Mouse (Mus musculus): ENCODE results near the gene Tbcd. TPM values are rescaled to one million over a fixed set of nuclear protein-coding genes. Genes with fewer than 3 reads are reported as not detected.

Tbcd gene
- polyA plus RNA-seq, 1 experiment from 2014 or later = 33.2 TPM

Other genes starting within 250 kb of the Tbcd start
- 12.0 and 12.6 TPM in 2 replicates for gene Hexdc, start 247.5 kb upstream of the Tbcd start, polyA plus RNA-seq (2014; fragmentation: Nextera tagmentation; extraction: Ambion mirVana)
- 28.0 and 34.7 TPM in 2 replicates for gene Ogfod3, start 247.2 kb upstream of the Tbcd start, polyA plus RNA-seq (2014; fragmentation: Nextera tagmentation; extraction: Ambion mirVana)
- gene Cybc1, start 222.6 kb upstream of the Tbcd start, polyA plus RNA-seq (2014; fragmentation: Nextera tagmentation; extraction: Ambion mirVana) = 36.9 and 40.6 TPM in 2 replicates
- gene Narf, start 214.7 kb upstream of the Tbcd start, polyA plus RNA-seq (2014; fragmentation: Nextera tagmentation; extraction: Ambion mirVana) = 43.2 and 53.8 TPM in 2 replicates
- gene Foxk2, start 192.0 kb upstream of the Tbcd start, polyA plus RNA-seq (2014; fragmentation: Nextera tagmentation; extraction: Ambion mirVana) = 9.6 and 11.6 TPM in 2 replicates
- 97.9 and 105 TPM in 2 replicates for gene Wdr45b, start 97.5 kb upstream of the Tbcd start, polyA plus RNA-seq (2014; fragmentation: Nextera tagmentation; extraction: Ambion mirVana)
- 7.2 and 7.3 TPM in 2 replicates for gene Rab40b, start 63.7 kb upstream of the Tbcd start, polyA plus RNA-seq (2014; fragmentation: Nextera tagmentation; extraction: Ambion mirVana)
- gene Fn3krp, start 30.5 kb upstream of the Tbcd start, polyA plus RNA-seq (2014; fragmentation: Nextera tagmentation; extraction: Ambion mirVana) = 7.1 and 8.2 TPM in 2 replicates
- 0.87 and 1.2 TPM in 2 replicates for gene Fn3k, start 17.0 kb upstream of the Tbcd start, polyA plus RNA-seq (2014; fragmentation: Nextera tagmentation; extraction: Ambion mirVana)
- gene Zfp750, start 67.4 kb downstream of the Tbcd start, polyA plus RNA-seq (2014; fragmentation: Nextera tagmentation; extraction: Ambion mirVana) = 8.6 and 8.9 TPM in 2 replicates
- 9.0 and 9.2 TPM in 2 replicates for gene B3gntl1, start 221.2 kb downstream of the Tbcd start, polyA plus RNA-seq (2014; fragmentation: Nextera tagmentation; extraction: Ambion mirVana)
- 24.2 and 27.7 TPM in 2 replicates for gene Metrnl, start 249.6 kb downstream of the Tbcd start, polyA plus RNA-seq (2014; fragmentation: Nextera tagmentation; extraction: Ambion mirVana)

Measured in stomach, embryonic 14.5 days (tissue).